Mouse (Mus musculus): ENCODE measurements around the gene Eif2a.

Gene Eif2a

DNA sequence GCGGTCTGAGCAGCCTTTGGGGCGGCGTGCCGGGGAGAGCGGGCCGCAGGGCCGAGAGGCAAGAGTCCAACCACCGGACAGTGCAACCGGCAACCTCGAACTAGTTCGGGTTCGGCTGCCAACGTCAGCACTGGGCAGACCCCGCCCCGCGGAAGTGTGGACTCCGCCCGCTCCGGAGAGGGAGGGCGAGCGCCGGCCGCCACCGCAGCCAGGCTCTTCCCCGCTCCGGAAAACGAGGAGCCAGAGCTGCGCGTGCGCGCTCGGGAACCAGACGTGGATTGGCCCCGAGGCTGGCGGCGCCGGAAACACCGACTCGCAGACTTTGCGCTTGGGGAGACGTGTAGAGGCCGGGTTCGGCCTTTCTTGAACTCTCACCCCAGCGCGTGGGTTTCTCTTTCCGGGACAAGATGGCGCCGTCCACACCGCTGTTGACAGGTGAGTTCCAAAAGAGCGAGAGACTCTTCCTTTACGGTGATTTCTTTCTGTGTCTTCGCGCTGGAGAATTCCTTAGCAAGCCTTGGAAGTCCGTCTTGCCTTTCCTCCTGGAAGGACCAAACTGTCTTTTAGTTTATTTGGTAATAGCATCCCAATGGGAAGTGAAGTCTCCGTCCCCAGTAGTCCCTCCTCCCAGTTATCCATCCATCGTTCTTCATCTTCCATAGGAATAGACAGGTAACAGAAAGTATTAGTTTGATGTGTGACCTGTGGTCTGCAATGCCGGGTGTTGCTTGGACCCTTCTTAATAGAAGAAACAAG, at the start of gene Eif2a, which contains the start of gene Serp1:
Eif2a (plus strand) TSS at position 170 of the 756 bp plus-strand sequence.
Serp1 (minus strand) TSS at position 241 of the 756 bp plus-strand sequence.
- peak; percentile 97 to 99 for DNase-seq (ENCODE audit: low spot score in 2 of 2)

DNA sequence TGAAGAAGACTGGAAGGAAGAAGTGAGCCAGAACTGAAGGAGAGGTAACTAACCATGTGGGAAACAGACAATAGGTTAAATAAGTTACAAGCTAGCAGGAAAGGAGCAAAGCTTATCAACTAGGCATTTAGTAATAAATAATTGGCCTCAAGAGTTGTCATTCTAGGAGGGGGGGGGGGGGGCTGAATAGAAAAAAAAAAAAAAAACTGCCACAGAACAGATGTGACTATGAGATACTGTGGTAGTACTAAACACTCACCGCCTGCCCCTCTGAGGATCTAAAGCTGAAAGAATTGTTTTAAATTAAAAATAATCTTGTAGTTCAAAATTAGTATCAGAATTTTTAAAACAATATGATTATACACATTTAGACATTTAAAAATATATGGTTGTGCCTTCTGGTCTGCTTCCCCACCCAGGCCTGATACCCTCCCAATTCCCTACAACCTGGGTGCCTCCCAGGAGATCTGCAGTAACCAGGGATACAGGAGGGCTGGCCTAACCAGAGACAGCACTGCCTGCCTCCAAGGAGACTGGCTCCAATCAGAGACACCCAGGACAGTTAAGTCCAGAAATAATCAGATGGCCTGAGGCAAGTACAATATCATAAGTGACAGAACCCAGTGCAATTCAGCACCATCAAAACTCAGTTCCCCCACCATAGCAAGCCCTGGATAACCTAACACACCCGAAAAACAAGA, 46.7 kb upstream of the Eif2a start:
- no peak for DNase-seq (ENCODE audit: low spot score in 2 of 2)

- DNase-seq (ENCODE audit: low spot score in 2 of 2) = peak in 1 of 2 experiments; percentile 37
Measured at GRCm38 (mm10) chr3:58485883-58486282, 39.7 kb upstream of the Eif2a start.

DNA sequence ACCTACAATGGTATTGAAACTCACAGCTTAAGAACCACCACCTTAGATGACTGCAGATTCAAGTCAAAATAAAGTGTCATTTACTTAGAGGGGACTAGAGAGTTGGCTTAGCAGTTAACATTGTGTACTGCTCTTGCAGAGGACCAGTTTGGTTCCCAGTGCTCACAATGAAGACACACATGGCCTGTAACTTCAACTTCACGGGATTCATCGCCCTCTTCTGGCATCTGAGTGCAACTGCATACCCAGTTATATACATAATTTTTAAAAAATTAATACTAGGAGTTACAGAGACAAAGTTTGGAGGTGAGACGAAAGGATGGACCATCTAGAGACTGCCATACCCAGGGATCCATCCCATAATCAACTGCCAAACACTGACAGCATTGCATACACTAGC, 38.5 kb upstream of the Eif2a start:
- no peak for DNase-seq (ENCODE audit: low spot score in 2 of 2)

DNA sequence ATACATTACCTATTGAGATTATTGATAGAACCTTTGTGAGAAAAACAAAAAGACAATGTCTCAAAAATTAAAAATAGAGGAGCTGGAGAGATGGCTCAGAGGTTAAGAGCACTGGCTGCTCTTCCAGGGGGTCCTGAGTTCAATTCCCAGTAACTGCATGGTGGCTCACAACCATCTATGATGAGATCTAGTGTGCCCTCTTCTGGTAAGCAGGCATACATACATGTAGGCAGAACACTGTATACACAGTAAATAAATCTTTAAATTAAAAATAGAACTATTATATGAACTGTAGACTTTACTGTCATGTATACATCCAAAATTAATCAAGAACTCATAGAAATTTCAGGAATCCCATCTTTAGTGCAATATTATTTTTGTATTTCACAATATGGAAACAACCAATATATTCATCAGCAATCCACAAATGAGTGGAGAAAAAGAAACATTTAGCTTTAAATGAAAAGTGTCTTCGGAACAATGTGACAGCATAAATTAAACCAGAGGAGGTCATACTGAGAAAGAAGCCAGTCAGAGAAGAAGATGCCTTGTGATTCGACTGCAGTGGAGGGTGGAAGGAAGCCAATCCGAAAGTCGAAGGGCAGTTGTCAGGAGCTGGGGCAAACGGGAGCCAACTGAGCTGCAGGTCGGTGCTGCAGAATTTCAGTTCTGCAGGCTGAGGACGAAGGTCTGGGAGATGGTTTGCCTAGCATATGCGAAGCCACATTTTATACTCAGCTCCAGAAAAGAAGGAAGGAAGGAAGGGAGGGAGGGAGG, 37.4 kb upstream of the Eif2a start:
- no peak for DNase-seq (ENCODE audit: low spot score in 2 of 2)

GRCm38 (mm10) chr3:58490787-58491186, 34.8 kb upstream of the Eif2a start:
- DNase-seq (ENCODE audit: low spot score in 2 of 2) = peak in 1 of 2 experiments; percentile 33

DNA sequence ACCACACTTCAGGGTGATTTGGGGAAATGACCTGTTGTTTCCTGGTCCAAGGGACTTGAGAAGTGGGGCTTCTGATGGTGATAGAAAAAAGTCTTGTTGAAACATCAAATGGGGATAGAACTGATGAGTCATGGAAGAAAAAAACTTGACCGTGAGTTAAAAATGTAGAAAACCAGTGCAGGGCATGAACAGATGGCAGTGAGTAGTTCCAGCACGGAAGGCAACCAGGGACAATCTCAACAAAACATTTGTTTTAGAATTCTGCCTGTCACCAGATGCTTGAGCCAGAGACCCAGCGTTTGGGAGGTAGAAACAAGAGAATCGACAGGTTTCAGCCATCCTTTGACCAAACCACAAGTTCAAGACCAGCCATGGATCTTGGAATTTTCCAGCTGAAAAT, 32.0 kb upstream of the Eif2a start:
- DNase-seq (ENCODE audit: low spot score in 2 of 2) = no peak

DNA sequence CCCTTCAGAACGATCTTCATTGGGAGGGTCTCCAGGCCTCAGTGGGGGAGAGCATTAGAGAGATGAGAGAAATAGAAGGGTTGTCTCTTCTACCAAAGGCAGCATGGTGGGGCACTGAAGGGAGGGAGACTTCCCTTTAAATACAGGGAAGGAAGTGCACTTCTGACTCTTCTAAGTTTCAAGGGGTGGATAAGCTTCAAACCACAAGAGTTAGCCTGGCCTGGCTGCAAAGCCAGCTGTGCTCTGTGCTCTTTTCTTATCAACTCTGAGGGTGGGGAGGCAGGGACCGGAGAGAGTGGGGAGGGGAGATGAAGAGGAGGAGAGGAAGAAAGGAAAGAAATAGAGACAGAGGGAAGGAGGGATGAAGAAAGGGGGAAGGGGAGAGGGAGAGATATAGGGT, 23.7 kb upstream of the Eif2a start:
- peak in 1 of 2 experiments; percentile 13 for DNase-seq (ENCODE audit: low spot score in 2 of 2)

GRCm38 (mm10) chr3:58503720-58504333, 21.8 kb upstream of the Eif2a start:
- no peak for DNase-seq (ENCODE audit: low spot score in 2 of 2)

DNA sequence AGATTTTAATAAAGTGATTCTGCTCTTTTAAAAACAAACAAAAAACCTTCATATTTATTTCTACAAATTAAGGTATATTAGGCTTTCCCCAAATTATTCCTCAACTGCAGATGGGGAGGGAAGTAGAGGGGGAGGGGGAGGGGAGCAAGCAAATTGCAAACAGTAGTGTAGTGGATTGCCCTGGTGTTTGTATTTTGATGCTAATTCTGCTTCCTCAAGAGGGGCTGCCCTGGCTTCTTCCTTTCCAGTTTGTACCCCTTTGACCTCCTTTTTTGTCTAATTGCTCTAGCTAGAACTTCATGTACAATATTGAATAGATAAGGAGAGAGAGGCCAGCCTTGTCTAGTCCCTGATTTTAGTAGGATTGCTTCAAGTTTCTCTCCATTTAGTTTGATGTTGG, 20.9 kb upstream of the Eif2a start:
- DNase-seq (ENCODE audit: low spot score in 2 of 2) = no peak

DNA sequence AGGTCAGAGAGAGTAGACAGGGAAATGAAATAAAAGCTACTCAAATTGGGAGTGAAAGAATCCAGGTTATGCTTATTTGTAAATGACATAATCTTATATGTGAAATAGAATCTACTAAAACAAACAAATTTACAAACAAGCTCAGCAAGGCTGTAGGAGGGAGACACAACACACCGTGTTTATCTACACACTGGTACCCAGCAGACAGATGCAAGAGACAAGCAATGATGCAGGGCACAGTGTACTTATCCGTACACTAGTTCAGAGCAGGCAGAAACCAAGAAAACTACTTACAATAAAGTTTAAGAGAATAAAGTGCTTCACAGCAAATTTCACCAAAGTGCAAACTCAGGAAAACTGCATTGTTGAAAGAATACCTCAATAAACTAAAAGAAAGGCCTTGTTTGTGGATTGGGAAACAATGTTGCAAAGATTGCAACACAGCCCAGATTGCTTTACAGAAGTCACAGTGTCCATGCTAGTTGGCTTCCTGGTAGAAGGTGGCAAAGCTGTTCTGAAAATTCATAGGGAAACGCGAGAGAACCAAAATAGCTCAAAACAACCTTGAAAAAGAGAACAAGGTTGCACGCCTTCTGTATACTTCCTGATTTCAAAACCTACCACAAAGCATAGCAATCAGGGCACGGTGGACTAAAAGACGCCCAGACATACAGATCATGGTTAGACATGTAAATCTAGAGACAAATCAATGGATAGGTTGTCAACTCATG, 17.4 kb upstream of the Eif2a start:
- peak in 1 of 2 experiments; percentile 16 for DNase-seq (ENCODE audit: low spot score in 2 of 2)

DNA sequence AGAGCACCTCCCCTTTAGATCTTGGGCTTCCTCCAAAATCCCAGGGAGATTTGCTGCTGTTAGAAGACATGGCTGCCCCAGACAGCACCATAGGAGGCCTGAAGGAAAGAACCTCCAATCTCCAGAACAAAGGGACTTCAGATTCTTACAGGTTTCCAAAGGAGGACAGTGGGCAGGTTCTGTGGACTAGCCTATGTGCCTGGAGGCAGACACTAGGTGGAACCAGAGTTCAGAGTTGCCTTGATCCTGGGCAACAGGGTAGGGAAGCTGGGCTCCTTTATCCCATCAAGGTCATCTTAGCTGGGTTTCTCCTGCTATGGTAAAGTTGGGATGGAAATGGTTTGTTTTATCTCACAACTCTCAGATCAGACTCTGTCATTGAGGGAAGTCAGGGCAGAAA, 14.0 kb upstream of the Eif2a start:
- DNase-seq (ENCODE audit: low spot score in 2 of 2) = no peak

- DNase-seq (ENCODE audit: low spot score in 2 of 2) = no peak
Measured at GRCm38 (mm10) chr3:58512740-58513139, 12.9 kb upstream of the Eif2a start.

GRCm38 (mm10) chr3:58513483-58513882, 12.1 kb upstream of the Eif2a start:
- no peak for DNase-seq (ENCODE audit: low spot score in 2 of 2)

GRCm38 (mm10) chr3:58515947-58516601, 9.5 kb upstream of the Eif2a start:
- DNase-seq (ENCODE audit: low spot score in 2 of 2) = no peak

DNA sequence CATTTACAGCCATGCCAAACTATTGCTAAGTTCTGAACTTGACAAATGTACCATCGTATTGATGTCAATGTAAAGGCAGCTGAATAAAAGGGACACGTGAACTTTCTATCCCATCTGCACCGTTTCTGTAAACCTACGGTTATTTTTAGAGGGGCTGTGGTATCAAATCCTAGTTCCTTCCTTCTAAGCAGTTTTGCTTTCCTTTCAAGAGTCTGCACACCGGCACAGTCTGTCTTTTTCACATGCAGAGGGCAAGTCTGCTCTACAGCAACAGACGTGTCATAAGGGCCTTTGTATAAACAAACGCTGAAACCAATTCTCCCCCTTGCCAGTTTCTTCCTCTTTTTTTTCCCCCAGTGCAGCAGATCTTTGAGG, 9.0 kb upstream of the Eif2a start:
- peak in 1 of 2 experiments; percentile 75 for DNase-seq (ENCODE audit: low spot score in 2 of 2)

DNA sequence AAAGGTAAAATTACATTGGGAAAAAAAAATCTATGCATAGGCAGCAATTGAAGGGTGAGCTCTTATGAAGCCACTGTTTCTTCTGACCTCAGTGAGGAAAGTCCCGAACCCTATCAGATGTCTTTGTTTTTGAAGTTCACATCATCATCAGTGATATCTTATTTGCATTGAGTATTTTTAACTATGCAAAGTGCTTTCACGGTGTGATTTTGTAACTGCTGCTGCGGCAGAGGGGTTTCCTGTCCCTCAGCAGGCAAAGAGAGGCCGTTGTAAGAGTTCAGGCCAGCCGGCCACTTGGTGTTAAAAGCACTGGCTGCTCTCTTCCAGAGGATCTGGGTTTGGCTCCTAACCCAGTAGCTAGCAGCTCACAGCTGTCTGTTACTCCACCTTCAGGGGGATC, 8.4 kb upstream of the Eif2a start:
- DNase-seq (ENCODE audit: low spot score in 2 of 2) = peak; percentile 66 to 79

DNA sequence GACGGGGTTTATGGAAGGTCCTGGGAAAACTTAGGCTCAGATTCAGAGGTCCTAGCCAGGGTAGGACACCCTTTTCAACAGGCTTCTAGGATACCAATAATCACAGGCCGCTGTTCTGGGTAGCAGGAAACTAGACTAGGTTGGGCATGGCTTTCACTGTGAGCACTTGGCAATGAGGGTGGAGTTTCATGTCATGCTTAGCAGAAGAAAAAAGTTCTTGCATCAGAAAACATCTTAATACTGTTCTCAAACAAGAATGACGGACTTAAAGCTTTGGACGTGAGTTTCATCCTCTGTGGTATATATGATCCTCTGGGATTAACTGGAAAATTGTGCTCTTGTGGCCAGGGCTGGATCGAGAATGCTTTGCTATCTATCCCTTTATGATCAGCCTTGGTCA, 7.8 kb upstream of the Eif2a start:
- DNase-seq (ENCODE audit: low spot score in 2 of 2) = peak in 1 of 2 experiments; percentile 61

DNA sequence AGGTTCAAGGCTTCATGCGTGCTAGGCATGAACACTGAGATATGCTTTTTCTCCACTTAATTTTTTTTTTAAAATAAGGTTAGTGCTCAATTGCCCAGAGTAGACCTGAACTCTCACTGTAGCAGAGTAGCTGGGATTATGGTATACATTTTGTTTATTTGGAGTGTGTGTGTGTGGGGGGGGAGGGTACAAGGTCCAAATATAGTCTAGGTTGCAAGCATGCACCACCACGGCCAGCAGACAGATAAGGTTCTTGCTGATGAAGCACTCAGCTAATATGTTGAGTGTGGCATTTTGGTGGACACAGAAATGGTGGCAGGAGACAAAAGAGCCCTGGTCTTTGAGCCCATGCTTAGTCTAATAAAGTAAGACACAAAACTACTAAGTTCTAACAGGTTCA, 6.7 kb upstream of the Eif2a start:
- DNase-seq (ENCODE audit: low spot score in 2 of 2) = no peak

- no peak for DNase-seq (ENCODE audit: low spot score in 2 of 2)
Measured at GRCm38 (mm10) chr3:58519536-58519935, 6.1 kb upstream of the Eif2a start.

DNA sequence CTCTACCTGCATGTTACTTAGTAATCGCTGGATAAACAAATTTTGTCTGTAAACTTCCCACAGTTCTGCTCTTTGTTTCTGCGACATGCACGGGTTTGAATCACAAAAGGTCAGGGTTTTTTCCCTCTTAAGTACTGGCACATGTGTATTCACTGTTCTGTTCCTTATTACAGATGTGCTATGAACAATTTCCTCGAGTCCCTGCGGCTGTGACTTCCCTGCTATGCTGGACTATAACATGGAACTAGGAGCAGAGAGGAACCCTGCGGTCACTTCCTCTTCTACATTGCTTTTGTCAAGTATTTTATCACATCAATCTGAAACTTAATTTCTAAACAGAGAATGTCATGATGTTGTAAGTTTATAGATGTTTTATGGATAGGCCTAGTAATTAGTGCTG, 5.3 kb upstream of the Eif2a start:
- no peak for DNase-seq (ENCODE audit: low spot score in 2 of 2)
